Mouse (Mus musculus) layer of hippocampus, postnatal 14 days (tissue): ENCODE data around the gene Tada2a. TPM values are rescaled to one million over a fixed set of nuclear protein-coding genes. Genes with fewer than 3 reads are reported as not detected.

Experiments
- total RNA-seq, 2 experiments: library from RNA; stranded (reverse); gene quantifications; 2 replicates each; pipeline ENCODE4 v1.2.3; 2021

Tada2a gene
- total RNA-seq, 2 experiments from 2014 or later, result 29.7 to 30.3 TPM

Other genes starting within 250 kb of the Tada2a start
- gene Ddx52, start 187.5 kb downstream of the Tada2a start, total RNA-seq, result 10 to 100 TPM; 10.3 to 12.7 TPM
- gene Synrg, start 165.2 kb downstream of the Tada2a start, total RNA-seq, result 10 to 100 TPM; 57.3 to 59.0 TPM
- 10 to 100 TPM; 22.5 to 22.9 TPM for gene Dusp14, start 60.3 kb downstream of the Tada2a start, total RNA-seq
- gene Acaca, start 72 bp upstream of the Tada2a start, total RNA-seq, result 10 to 100 TPM; 87.4 to 91.5 TPM
- gene Gm11437, start 37.9 kb upstream of the Tada2a start, total RNA-seq, result not detected